Mouse (Mus musculus) spleen, postnatal 36 days (tissue): ENCODE data around the gene Ccdc106.
"Not testable (repeated sequence)": the region's sequence is repeated elsewhere in the genome, so short reads cannot be mapped to it uniquely, and the experiment has no call there.

Source experiments
- DNase-seq, 2 experiments: peaks; one replicate each; pipeline ENCODE4 v3.0.0; 2022; ENCODE audit warnings: low spot score in 2 of 2, mixed read lengths in 1 of 2

Gene Ccdc106

GRCm38 (mm10) chr7:5015118-5016001 is 5.0 kb upstream of the Ccdc106 start, which contains the start of gene Gm44973:
Gene Gm44973, plus strand, starts transcription at chr7:5015496.
- DNase-seq, result peak; percentile 92 to 93

GRCm38 (mm10) chr7:5016057-5016456 is 4.3 kb upstream of the Ccdc106 start:
- DNase-seq, result no peak

- DNase-seq, result no peak
Observed at GRCm38 (mm10) chr7:5016920-5017319, 3.4 kb upstream of the Ccdc106 start.

- no peak for DNase-seq
Observed at GRCm38 (mm10) chr7:5017352-5017751, 3.0 kb upstream of the Ccdc106 start.

GRCm38 (mm10) chr7:5017931-5018330 is 2.4 kb upstream of the Ccdc106 start:
- no peak for DNase-seq

GRCm38 (mm10) chr7:5019576-5019975 is 777 bp upstream of the Ccdc106 start:
- not testable (repeated sequence) for DNase-seq

- peak in 1 of 2 experiments; percentile 28 for DNase-seq
Observed at GRCm38 (mm10) chr7:5020685-5021084, 332 bp downstream of the Ccdc106 start.

- DNase-seq, result no peak
Observed at GRCm38 (mm10) chr7:5021197-5021596, 844 bp downstream of the Ccdc106 start.

- no peak for DNase-seq
Observed at GRCm38 (mm10) chr7:5029543-5029942, 9.2 kb downstream of the Ccdc106 start.

GRCm38 (mm10) chr7:5029946-5030345 is 9.6 kb downstream of the Ccdc106 start:
- DNase-seq, result no peak

GRCm38 (mm10) chr7:5030554-5031275 is 10.4 kb downstream of the Ccdc106 start:
- no peak for DNase-seq

- no peak for DNase-seq
Observed at GRCm38 (mm10) chr7:5031496-5031895, 11.1 kb downstream of the Ccdc106 start.

GRCm38 (mm10) chr7:5033818-5034217 is 13.5 kb downstream of the Ccdc106 start, which contains the start of gene 4632433K11Rik:
Gene 4632433K11Rik, plus strand, starts transcription at chr7:5034118.
- no peak for DNase-seq

GRCm38 (mm10) chr7:5035628-5036027 is 15.3 kb downstream of the Ccdc106 start:
- DNase-seq, result no peak

GRCm38 (mm10) chr7:5036136-5036535 is 15.8 kb downstream of the Ccdc106 start:
- no peak for DNase-seq

- DNase-seq, result no peak
Observed at GRCm38 (mm10) chr7:5037026-5037425, 16.7 kb downstream of the Ccdc106 start.

- no peak for DNase-seq
Observed at GRCm38 (mm10) chr7:5037467-5037866, 17.1 kb downstream of the Ccdc106 start.

GRCm38 (mm10) chr7:5038109-5038732 is 17.9 kb downstream of the Ccdc106 start, which contains the start of gene Zfp784:
Gene Zfp784, minus strand, starts transcription at chr7:5038446.
- DNase-seq, result peak; percentile 92 to 94

GRCm38 (mm10) chr7:5038940-5039339 is 18.6 kb downstream of the Ccdc106 start:
- no peak for DNase-seq

GRCm38 (mm10) chr7:5044981-5045380 is 24.6 kb downstream of the Ccdc106 start:
- DNase-seq, result no peak

- DNase-seq, result no peak
Observed at GRCm38 (mm10) chr7:5046112-5046511, 25.8 kb downstream of the Ccdc106 start.

GRCm38 (mm10) chr7:5047313-5047712 is 27.0 kb downstream of the Ccdc106 start:
- peak; percentile 41 to 63 for DNase-seq
